Mouse (Mus musculus) embryonic stem cell, embryonic (primary cell): ENCODE data around the gene Vars.

ENCODE experiments used
- CTCF ChIA-PET, 4 experiments: fragments of 300-600 bp in 2 of 4; fragments of 350-600 bp in 2 of 4; sonication (Branson Sonifier 250); formaldehyde crosslinking; loops; one replicate each; lab custom pipeline; 2022; ENCODE audit warnings: inconsistent platforms in 2 of 4; lab: Charles Lee
- POLR2A ChIA-PET, 4 experiments: fragments of 300-600 bp in 2 of 4; fragments of 350-600 bp in 2 of 4; sonication (Branson Sonifier 250); formaldehyde crosslinking; loops; one replicate each; lab custom pipeline; 2022; ENCODE audit warnings: antibody characterized with exemption in 4 of 4, inconsistent platforms in 1 of 4; lab: Charles Lee

The Vars gene

DNA sequence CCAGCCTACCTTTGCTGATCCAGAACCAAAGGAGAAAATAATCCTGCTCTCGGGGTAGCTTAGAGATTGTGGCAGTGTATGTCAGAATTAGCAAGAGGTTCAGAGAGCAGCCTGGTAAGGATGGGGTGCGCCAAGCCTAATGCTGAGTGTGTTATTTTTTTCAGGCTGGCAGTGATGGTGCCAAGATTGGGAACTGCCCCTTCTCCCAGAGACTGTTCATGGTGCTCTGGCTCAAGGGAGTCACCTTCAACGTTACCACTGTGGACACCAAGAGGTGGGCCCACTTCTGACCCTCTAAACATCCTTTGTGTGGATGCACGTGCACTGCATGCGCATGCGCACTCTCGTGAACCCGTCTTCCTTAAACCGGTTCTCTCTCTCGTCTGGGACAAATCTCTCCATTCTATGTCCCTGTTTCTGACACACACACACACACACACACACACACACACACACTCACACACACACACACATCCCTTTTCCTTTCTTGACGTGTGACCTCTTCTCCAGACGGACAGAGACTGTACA lies 51.5 kb downstream of the Vars start:
- ChIA-PET CTCF (interaction anchor here in 3 of 4 experiments (1.0 to 1.5 kb wide), 4 partner anchors 9 to 36 kb away, joined by 3 to 5 read pairs (median 4); partner anchors contain the start of gene Abhd16a (in 1 of the 3)), POLR2A (interaction anchor here in 3 of 4 experiments (0.6 to 8.9 kb wide), 21 partner anchors 8 to 933 kb away, joined by 3 to 105 read pairs (median 4); partner anchors contain the start of genes Ddah2 (in 2 of the 3), H2-DMa (in 2 of the 3), Ly6g6e (in 2 of the 3) and Hspa1b (in 1 of the 3))

DNA sequence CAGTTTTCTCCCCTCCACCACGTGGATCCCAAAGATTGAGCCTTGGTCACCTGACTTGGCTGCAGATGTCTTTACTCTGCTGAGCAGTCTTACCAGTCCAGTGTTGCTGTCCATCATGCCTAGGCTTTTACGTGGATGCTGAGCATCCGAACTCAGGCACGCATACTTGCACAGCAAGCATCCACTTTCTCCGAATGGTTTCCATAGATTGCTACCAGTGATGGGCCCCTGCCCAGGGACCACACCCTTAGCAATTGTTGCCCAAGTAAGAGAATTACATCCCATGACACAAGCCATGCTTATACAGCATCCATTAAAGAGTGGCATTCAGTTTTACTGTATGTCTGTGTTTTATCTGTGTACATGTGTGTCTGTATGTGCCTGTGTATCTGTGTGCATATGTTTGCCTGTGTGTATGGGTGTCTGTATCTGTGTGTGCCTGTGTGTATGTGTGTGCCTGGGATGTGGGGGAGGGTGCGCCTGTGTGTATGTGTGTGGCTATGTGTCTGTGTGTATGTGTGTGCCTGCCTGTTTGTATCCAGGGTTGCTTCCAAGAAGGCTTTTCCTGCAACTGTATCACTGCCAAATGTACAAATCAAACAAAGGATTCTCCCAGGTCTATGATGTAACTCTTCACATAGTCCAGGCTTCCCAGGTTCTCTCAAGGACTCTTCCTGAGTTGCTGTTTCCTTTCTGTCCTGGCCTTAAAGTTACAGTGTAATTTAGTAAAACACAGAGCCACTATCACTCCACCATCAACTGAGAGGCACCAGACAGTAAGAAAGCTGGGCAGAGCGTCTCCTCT lies 55.1 kb downstream of the Vars start:
- POLR2A ChIA-PET, result interaction anchor here in 3 of 4 experiments (0.6 to 1.2 kb wide), 5 partner anchors 9 to 76 kb away, joined by 3 to 8 read pairs (median 3); partner anchors contain the start of gene Msh5 (in 1 of the 3)
- CTCF ChIA-PET, result interaction anchor here in 1 of 4 experiments (0.5 kb wide), 1 partner anchor 89 kb away, joined by 7 read pairs; no protein-coding TSS in a partner anchor

DNA sequence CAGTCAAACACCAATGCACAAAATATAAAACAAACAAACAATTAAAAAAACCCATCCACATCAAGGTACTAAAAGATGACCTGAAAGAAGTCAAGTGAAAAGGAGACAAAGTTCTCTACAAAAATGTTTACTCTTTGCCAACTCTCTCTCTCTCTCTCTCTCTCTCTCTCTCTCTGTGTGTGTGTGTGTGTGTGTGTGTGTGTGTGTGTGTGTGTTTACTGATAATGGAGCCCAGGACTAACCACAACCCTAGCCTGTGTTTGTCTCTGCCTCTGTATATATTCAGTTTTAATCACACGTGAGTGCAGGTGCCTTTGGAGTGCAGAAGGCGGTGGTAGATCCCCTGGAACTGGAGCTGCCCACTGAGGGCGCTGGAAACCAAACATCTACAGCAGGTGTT lies 56.3 kb downstream of the Vars start:
- ChIA-PET CTCF (no interaction called here), POLR2A (interaction anchor here in 1 of 4 experiments (0.7 kb wide), 1 partner anchor 28 kb away, joined by 3 read pairs; no protein-coding TSS in a partner anchor)

DNA sequence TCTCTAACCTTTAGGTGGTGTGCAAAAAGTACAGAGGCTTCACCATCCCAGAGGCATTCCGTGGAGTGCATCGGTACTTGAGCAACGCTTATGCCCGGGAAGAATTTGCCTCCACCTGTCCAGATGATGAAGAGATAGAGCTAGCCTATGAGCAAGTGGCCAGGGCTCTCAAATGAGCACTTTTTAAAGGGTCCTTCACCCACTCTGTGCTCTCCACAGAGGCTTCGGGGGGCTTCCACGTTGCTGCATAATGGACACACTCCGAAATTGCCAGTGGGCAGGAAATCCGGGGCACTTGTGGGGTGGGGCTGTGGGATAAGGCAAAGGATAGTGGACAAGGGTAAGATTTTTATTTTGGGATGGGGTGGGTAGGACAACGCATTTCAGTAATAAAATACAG lies 57.5 kb downstream of the Vars start:
- ChIA-PET CTCF (interaction anchor here (0.5 to 2.5 kb wide), 14 partner anchors 12 to 729 kb away, joined by 3 to 13 read pairs (median 4); partner anchors contain the start of genes Abhd16a (in 1 of the 4), Csnk2b (in 1 of the 4), Gpank1 (in 1 of the 4) and Msh5 (in 1 of the 4)), POLR2A (interaction anchor here in 3 of 4 experiments (0.6 to 5.6 kb wide), 46 partner anchors 10 to 327 kb away, joined by 3 to 105 read pairs (median 5); partner anchors contain the start of genes Ddx39b (in 3 of the 3), Msh5 (in 3 of the 3), Clic1 (in 2 of the 3) and D17H6S53E (in 2 of the 3))

DNA sequence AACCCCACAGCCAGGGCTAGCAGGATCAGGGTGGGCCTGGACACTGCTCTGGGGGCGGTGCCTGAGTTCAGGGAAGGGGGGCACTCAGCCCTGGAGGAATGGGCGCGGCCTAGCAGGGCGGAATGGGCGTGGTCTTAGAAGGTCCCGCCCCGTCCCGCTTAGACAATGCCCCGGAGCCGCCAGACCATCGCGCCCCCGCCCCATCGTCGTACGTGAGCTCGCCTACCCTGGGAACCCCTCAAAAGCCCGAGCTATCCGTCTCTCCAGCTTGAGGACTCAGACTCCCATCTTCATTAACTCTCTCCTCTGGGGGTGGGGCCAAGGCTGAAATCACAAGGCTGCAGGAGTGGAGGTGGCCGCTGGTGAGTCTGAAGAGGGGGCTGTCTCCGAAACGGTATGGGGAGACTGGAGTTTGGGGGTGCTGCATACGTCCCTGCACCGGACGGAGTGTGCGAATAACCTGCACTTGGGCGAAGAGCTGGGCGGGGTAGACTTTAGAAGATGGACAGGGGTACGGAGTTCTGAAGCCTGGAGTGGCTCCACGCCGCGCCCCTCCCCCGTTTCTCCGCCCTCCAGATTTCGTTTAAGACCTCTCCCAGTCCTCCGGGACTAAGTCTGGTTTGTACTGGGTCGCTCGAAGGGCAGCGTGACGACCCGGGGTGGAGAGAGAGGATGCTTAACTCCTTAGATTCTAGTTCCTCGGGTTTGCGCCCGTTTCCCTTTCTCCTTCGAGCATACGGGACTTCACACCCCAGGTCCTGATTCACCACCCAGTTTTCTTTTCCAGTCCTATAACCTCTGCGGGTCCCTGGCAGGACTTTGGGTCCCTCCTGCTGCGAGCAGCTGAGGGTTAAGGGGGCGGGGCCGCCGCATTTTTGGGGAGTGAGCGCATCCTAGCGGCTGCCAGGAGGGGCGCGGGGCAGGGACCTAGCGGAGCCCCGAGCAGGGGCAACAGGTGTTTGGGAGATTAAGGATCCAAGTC lies 58.4 kb downstream of the Vars start, which contains the start of gene Ddah2:
Ddah2 (plus strand) TSS at position 125 of the 982 bp plus-strand sequence.
- POLR2A ChIA-PET, result interaction anchor here in 3 of 4 experiments (0.6 to 5.6 kb wide), 74 partner anchors 8 to 412 kb away, joined by 3 to 105 read pairs (median 4); partner anchors contain the start of genes Clic1 (in 3 of the 3), Ddx39b (in 3 of the 3), Ly6g6e (in 3 of the 3) and Msh5 (in 3 of the 3)
- CTCF ChIA-PET, result interaction anchor here (0.5 to 2.5 kb wide), 23 partner anchors 9 to 728 kb away, joined by 3 to 13 read pairs (median 4); partner anchors contain the start of genes Abhd16a (in 1 of the 4), Clic1 (in 1 of the 4), Csnk2b (in 1 of the 4) and Gpank1 (in 1 of the 4)

GRCm38 (mm10) chr17:35060071-35060470 lies 59.3 kb downstream of the Vars start:
- POLR2A ChIA-PET, result interaction anchor here in 3 of 4 experiments (0.5 to 5.6 kb wide), 52 partner anchors 9 to 413 kb away, joined by 3 to 105 read pairs (median 5); partner anchors contain the start of genes Clic1 (in 3 of the 3), Msh5 (in 3 of the 3), Ddx39b (in 2 of the 3) and Ly6g6e (in 2 of the 3)
- CTCF ChIA-PET, result interaction anchor here in 3 of 4 experiments (0.8 to 2.5 kb wide), 13 partner anchors 10 to 114 kb away, joined by 3 to 13 read pairs (median 5); partner anchors contain the start of genes Msh5 (in 2 of the 3) and Clic1 (in 1 of the 3)

GRCm38 (mm10) chr17:35060737-35061297 lies 60.0 kb downstream of the Vars start:
- ChIA-PET POLR2A (interaction anchor here in 3 of 4 experiments (0.6 to 5.6 kb wide), 29 partner anchors 9 to 187 kb away, joined by 3 to 105 read pairs (median 5); partner anchors contain the start of genes Msh5 (in 3 of the 3), Clic1 (in 2 of the 3), Ly6g6e (in 2 of the 3) and Csnk2b (in 1 of the 3)), CTCF (interaction anchor here in 2 of 4 experiments (0.8 to 1.6 kb wide), 9 partner anchors 9 to 108 kb away, joined by 3 to 6 read pairs (median 4); partner anchors contain the start of gene Msh5 (in 1 of the 2))

DNA sequence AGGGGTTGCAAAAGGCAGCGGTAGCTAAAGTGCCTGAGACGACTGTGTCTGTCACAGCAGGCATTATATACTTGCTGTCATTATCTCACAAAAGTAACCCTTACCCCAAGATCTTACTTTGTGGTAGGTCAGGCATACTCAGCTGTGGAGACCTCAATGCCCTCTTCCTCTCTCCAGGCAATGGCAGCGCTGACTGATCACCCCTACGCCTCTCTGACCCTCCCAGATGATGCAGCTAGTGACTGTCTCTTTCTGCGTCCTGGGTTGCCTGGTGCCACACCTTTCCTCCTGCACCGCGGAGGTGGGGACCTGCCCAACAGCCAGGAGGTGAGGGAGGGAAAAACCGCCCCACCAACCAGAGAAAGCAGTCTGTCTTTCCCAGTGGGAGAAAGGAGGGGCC lies 60.5 kb downstream of the Vars start:
- ChIA-PET POLR2A (interaction anchor here (0.6 to 5.6 kb wide), 32 partner anchors 10 to 186 kb away, joined by 3 to 105 read pairs (median 4); partner anchors contain the start of genes Msh5 (in 3 of the 4), Clic1 (in 2 of the 4), Ddx39b (in 2 of the 4) and Ly6g6e (in 2 of the 4)), CTCF (interaction anchor here in 1 of 4 experiments (0.8 to 1.6 kb wide), 5 partner anchors 9 to 109 kb away, joined by 3 to 5 read pairs (median 4); no protein-coding TSS in a partner anchor)

- ChIA-PET CTCF (interaction anchor here in 2 of 4 experiments (1.0 to 1.3 kb wide), 4 partner anchors 17 to 42 kb away, joined by 3 to 5 read pairs (median 4); partner anchors contain the start of genes Abhd16a (in 1 of the 2) and Msh5 (in 1 of the 2)), POLR2A (interaction anchor here in 2 of 4 experiments (0.5 to 5.6 kb wide), 20 partner anchors 10 to 188 kb away, joined by 3 to 82 read pairs (median 4); partner anchors contain the start of genes Clic1 (in 2 of the 2), Ly6g6e (in 2 of the 2), Msh5 (in 1 of the 2) and Sapcd1 (in 1 of the 2))
Measured at GRCm38 (mm10) chr17:35063466-35063865, 62.7 kb downstream of the Vars start.

DNA sequence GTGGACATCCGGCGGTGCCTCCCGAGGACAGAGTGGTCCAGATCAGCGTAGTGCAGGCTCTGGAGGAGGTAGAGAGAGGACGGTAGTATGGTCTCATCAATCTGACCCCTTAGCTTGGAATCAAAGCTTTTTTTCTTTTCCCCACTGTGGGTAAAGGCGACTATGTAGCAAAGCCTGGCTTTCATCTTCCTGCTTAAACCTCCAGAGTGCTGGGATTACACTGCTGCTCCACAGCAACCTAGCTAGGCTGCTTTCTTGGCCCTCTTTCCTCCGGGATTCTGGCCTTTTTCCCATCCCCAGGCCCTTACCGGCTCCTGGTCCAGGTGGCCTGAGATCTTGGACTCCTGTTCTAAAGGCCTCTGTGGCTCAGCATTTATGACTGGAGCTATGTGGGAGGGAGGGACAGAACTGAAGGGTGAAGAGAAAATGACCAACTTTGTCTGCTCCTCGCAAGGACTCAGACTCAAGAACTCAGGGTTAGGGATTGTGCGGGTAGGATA lies 63.6 kb downstream of the Vars start:
- CTCF ChIA-PET, result interaction anchor here in 3 of 4 experiments (0.9 to 1.3 kb wide), 8 partner anchors 10 to 104 kb away, joined by 3 to 5 read pairs (median 4); partner anchors contain the start of genes Abhd16a (in 1 of the 3) and Msh5 (in 1 of the 3)
- POLR2A ChIA-PET, result interaction anchor here in 3 of 4 experiments (0.6 to 2.0 kb wide), 22 partner anchors 9 to 187 kb away, joined by 3 to 16 read pairs (median 4); partner anchors contain the start of genes Ly6g6e (in 2 of the 3), Msh5 (in 2 of the 3), Clic1 (in 1 of the 3) and Ddx39b (in 1 of the 3)

DNA sequence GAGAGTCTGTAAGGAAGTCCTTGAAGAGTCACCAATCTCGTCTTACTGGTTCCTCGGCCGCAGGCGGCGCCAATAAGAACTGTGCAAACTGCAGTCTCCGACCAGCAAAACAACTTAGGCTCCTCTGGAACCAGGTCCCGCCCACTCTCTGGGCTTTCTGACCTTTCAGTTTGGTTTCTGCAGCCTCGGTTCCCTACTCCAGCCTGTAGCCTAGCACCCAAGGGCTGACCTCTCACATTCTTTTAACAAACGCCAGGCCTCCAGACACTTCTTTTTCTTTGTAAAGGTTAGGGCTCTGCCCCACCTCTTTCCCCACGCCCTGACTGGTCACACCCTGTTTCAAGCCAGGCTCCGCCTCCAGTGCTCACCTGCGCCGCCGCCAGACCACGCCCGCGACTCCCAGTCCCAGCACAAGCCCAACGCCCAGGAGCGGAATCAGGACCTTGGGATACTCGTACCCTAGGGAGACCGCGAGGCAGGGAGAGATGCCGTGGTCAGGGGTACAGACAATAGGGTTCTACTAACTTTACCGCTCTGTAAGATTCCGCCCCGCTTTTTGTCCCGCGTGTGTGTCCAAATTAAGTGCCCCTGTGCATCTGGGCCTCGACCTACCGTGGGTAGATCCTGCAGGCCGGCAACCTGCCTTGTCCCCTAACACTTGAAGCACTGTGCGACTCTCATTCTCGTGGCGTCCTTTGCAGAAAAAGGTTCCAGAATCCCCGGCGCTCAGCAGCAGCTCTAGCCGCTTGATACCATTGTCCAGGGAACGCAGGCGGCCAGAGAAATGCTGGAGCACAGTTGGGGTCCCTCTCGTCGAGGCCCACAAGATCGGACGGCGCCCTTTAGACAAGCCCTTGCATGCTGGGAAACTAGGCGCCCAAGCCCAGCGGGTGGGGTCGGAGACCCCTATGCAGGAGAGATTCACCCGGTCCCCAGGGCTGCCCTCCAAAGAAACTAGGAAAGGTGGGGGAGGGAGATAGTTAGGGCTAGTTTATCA lies 64.5 kb downstream of the Vars start, which contains the start of gene Ly6g6c:
Ly6g6c (plus strand) TSS at position 438 of the 997 bp plus-strand sequence.
- ChIA-PET CTCF (interaction anchor here in 3 of 4 experiments (0.6 to 1.2 kb wide), 5 partner anchors 9 to 104 kb away, joined by 3 to 4 read pairs (median 4); no protein-coding TSS in a partner anchor), POLR2A (interaction anchor here in 3 of 4 experiments (0.8 to 2.0 kb wide), 8 partner anchors 9 to 176 kb away, joined by 3 to 16 read pairs (median 6); partner anchors contain the start of genes Ly6g6e (in 2 of the 3), Clic1 (in 1 of the 3), Ddx39b (in 1 of the 3) and Msh5 (in 1 of the 3))
